Comparison of ENCODE assay signal across 1 mouse cellular context in the genomic region with DNA sequence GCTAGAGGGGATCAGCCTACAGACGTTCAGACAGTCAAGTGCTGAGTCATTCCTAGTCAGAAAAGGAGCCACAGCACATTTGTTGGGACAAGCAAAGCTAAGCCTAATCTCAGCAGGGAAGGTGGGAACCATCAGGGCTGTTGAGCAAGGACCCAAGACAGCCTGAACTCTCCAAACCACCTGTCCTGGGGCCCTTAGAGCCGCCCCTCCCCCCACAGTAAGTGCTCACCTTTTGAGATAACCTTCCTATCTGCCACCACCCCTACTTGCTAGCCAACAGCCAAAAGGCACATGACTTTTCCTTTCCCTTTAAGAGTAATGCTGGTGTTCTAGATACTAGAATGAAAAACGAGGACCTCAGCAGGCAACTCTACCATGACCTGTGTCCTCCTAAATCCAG.
TF ChIP-seq lines count a peak whose summit lies in the region.

No protein-coding gene starts in this region.

TF ChIP-seq in CH12.LX, 34 proteins besides CTCF, POLR2A, EP300 and RAD21:
- TF ChIP-seq MAZ (IDR thresholded peaks at IDR 0.05; ENCODE audit: low read depth, low read length) (no peak), JUND (conservative IDR thresholded peaks at IDR 0.05; ENCODE audit: low read depth, low read length) (no peak), MAX (IDR thresholded peaks at IDR 0.05; ENCODE audit: low read length) (no peak), BHLHE40 (IDR thresholded peaks at IDR 0.05; ENCODE audit: low read depth, low read length) (no peak), USF1 (IDR thresholded peaks at IDR 0.05; ENCODE audit: low read depth, low read length) (no peak)
